Mouse (Mus musculus) forebrain, embryonic 10.5 days (tissue): ENCODE results near the gene Rnf24. TPM values are rescaled to one million over a fixed set of nuclear protein-coding genes. Genes with fewer than 3 reads are reported as not detected.
"Not testable (repeated sequence)": the region's sequence is repeated elsewhere in the genome, so short reads cannot be mapped to it uniquely, and the experiment has no call there.

ENCODE experiments used
- DNase-seq: peaks from one replicate; pipeline ENCODE4 v3.0.0-alpha.2; 2017; ENCODE audit warnings: low spot score; ENCODE audit errors: extremely low spot score
- H3K27ac ChIP-seq: fragments of 300-500 bp; sonication (generic); 2 replicates; pipeline ENCODE4 v1.5.1; 2016; ENCODE audit warnings: mild to moderate bottlenecking
- H3K27me3 ChIP-seq: fragments of 300-500 bp; sonication (generic); 2 replicates; pipeline ENCODE4 v1.6.1; 2016; ENCODE audit warnings: mild to moderate bottlenecking; ENCODE audit not compliant: poor library complexity, severe bottlenecking
- H3K36me3 ChIP-seq: fragments of 300-500 bp; sonication (generic); replicated peaks from 2 replicates; pipeline ENCODE4 v1.6.1; 2016; ENCODE audit warnings: mild to moderate bottlenecking, moderate library complexity
- H3K4me1 ChIP-seq: fragments of 300-500 bp; sonication (generic); 2 replicates; pipeline ENCODE4 v1.6.1; 2016
- H3K4me3 ChIP-seq: fragments of 300-500 bp; sonication (generic); 2 replicates; pipeline ENCODE4 v1.5.1; 2016; ENCODE audit warnings: mild to moderate bottlenecking, moderate library complexity
- H3K9me3 ChIP-seq: fragments of 300-500 bp; sonication (generic); 2 replicates; pipeline ENCODE4 v1.6.1; 2016; ENCODE audit warnings: mild to moderate bottlenecking, moderate library complexity
- WGBS: fragments of 180-500 bp; shearing (Covaris S2); methylation state at CpG from one replicate; pipeline ENCODE4 v1.1.7; 2016; 5-methylcytosine and 5-hydroxymethylcytosine counted together
- polyA plus RNA-seq: library from polyadenylated mRNA; unstranded; fragments of >200 nt; fragmentation: Nextera tagmentation; extraction: Ambion mirVana; gene quantifications from 2 replicates; pipeline ENCODE4 v1.2.1, GENCODE M21; 2016

The Rnf24 gene
- polyA plus RNA-seq, 1 experiment from 2014 or later = 7.5 TPM

- no peak overlapping the region for H3K27ac ChIP-seq
- H3K4me1 ChIP-seq = no peaks in the 10 kb centered on the region
- 83% methylated on average over 3 of the region's 3 CpGs for WGBS
- no peaks in the 10 kb centered on the region for H3K36me3 ChIP-seq
- H3K9me3 ChIP-seq = no peaks in the 10 kb centered on the region
- H3K4me3 ChIP-seq = no peak overlapping the region
- H3K27me3 ChIP-seq = no peaks in the 10 kb centered on the region
- DNase-seq = no peak
These were observed 26.6 kb downstream of the Rnf24 start for GRCm38 (mm10) chr2:131326044-131326443.

- 0 out of 2 replicates have a peak, but pooled peaks cover 3% of the 10 kb centered on the region for H3K36me3 ChIP-seq
- H3K9me3 ChIP-seq = peaks cover 9% of the 10 kb centered on the region
- WGBS = 81% methylated on average over 1 of the region's 1 CpGs
- H3K4me3 ChIP-seq = no peak overlapping the region
- H3K4me1 ChIP-seq = no peaks in the 10 kb centered on the region
- H3K27ac ChIP-seq = no peak overlapping the region
- H3K27me3 ChIP-seq = no peaks in the 10 kb centered on the region
- no peak for DNase-seq
These were observed 29.0 kb downstream of the Rnf24 start for GRCm38 (mm10) chr2:131323675-131324074.

- WGBS = 82% methylated on average over 3 of the region's 3 CpGs
- H3K27ac ChIP-seq, H3K4me3 ChIP-seq, DNase-seq, H3K4me1 ChIP-seq, H3K27me3 ChIP-seq, H3K36me3 ChIP-seq: not testable (repeated sequence)
- H3K9me3 ChIP-seq = peaks cover 24% of the 10 kb centered on the region
These were observed 31.5 kb downstream of the Rnf24 start for GRCm38 (mm10) chr2:131321192-131321591.

- Histone ChIP-seq H3K27me3 (no peaks in the 10 kb centered on the region), H3K27ac (no peak overlapping the region), H3K4me3 (no peak overlapping the region), H3K9me3 (peaks cover 29% of the 10 kb centered on the region), H3K36me3 (peaks cover 8% of the 10 kb centered on the region), H3K4me1 (no peaks in the 10 kb centered on the region)
- WGBS = 82% methylated on average over 6 of the region's 6 CpGs
- no peak for DNase-seq
These were observed 33.3 kb downstream of the Rnf24 start for GRCm38 (mm10) chr2:131319401-131319800.

- H3K4me3 ChIP-seq = no peak overlapping the region
- H3K4me1 ChIP-seq = no peaks in the 10 kb centered on the region
- 78% methylated on average over 2 of the region's 2 CpGs for WGBS
These were observed 36.5 kb downstream of the Rnf24 start for GRCm38 (mm10) chr2:131316167-131316566.

GRCm38 (mm10) chr2:131309296-131309695 is 43.4 kb downstream of the Rnf24 start:
- Histone ChIP-seq H3K4me1 (no peaks in the 10 kb centered on the region; the same call in 1 of the 2 replicates), H3K27ac (no peak overlapping the region), H3K9me3 (no peaks in the 10 kb centered on the region), H3K4me3 (no peak overlapping the region), H3K27me3 (no peaks in the 10 kb centered on the region), H3K36me3 (peaks cover 11% of the 10 kb centered on the region)
- DNase-seq = no peak
- WGBS = 66% methylated on average over 6 of the region's 6 CpGs

More at GRCm38 (mm10) chr2:131316167-131316566, 36.5 kb downstream of the Rnf24 start:
- H3K27me3 ChIP-seq = no peaks in the 10 kb centered on the region
- H3K36me3 ChIP-seq = peaks cover 9% of the 10 kb centered on the region
- DNase-seq = no peak
- H3K9me3 ChIP-seq = peaks cover 29% of the 10 kb centered on the region
- H3K27ac ChIP-seq = no peak overlapping the region

GRCm38 (mm10) chr2:131307822-131308221 is 44.9 kb downstream of the Rnf24 start:
- 66% methylated on average over 2 of the region's 2 CpGs for WGBS
- Histone ChIP-seq H3K27ac (no peak overlapping the region), H3K4me3 (no peak overlapping the region), H3K27me3 (no peaks in the 10 kb centered on the region), H3K4me1 (no peaks in the 10 kb centered on the region; the same call in 1 of the 2 replicates), H3K9me3 (no peaks in the 10 kb centered on the region), H3K36me3 (peaks cover 26% of the 10 kb centered on the region)
- DNase-seq = no peak

- Histone ChIP-seq H3K36me3 (peaks cover 30% of the 10 kb centered on the region), H3K9me3 (no peaks in the 10 kb centered on the region)
These were observed 45.3 kb downstream of the Rnf24 start for GRCm38 (mm10) chr2:131307391-131307790.

GRCm38 (mm10) chr2:131305226-131305625 is 47.5 kb downstream of the Rnf24 start:
- DNase-seq, H3K4me3 ChIP-seq, H3K4me1 ChIP-seq, H3K27me3 ChIP-seq, H3K27ac ChIP-seq, H3K9me3 ChIP-seq: not testable (repeated sequence)
- WGBS = 84% methylated on average over 1 of the region's 1 CpGs
- H3K36me3 ChIP-seq = peaks cover 39% of the 10 kb centered on the region

More at GRCm38 (mm10) chr2:131307391-131307790, 45.3 kb downstream of the Rnf24 start:
- no peak for DNase-seq
- Histone ChIP-seq H3K27me3 (no peaks in the 10 kb centered on the region), H3K27ac (no peak overlapping the region), H3K4me3 (no peak overlapping the region), H3K4me1 (no peaks in the 10 kb centered on the region; the same call in 1 of the 2 replicates)
- WGBS = 85% methylated on average over 5 of the region's 5 CpGs

- WGBS = 87% methylated on average over 9 of the region's 9 CpGs
- H3K27ac ChIP-seq = no peak overlapping the region
- no peaks in the 10 kb centered on the region for H3K27me3 ChIP-seq
- no peaks in the 10 kb centered on the region for H3K9me3 ChIP-seq
- no peak for DNase-seq
- H3K4me3 ChIP-seq = no peak overlapping the region
- peaks cover 3% of the 10 kb centered on the region for H3K4me1 ChIP-seq
- peaks cover 44% of the 10 kb centered on the region for H3K36me3 ChIP-seq
These were observed 48.2 kb downstream of the Rnf24 start for GRCm38 (mm10) chr2:131304497-131304896.

- H3K4me3 ChIP-seq = no peak overlapping the region
- H3K4me1 ChIP-seq = peaks cover 16% of the 10 kb centered on the region
- no peak for DNase-seq
- H3K27me3 ChIP-seq = no peaks in the 10 kb centered on the region
- H3K9me3 ChIP-seq = no peaks in the 10 kb centered on the region
- H3K27ac ChIP-seq = no peak overlapping the region
- peaks cover 69% of the 10 kb centered on the region for H3K36me3 ChIP-seq
These were observed 51.1 kb downstream of the Rnf24 start for GRCm38 (mm10) chr2:131301635-131302034.

GRCm38 (mm10) chr2:131300485-131300884 is 52.2 kb downstream of the Rnf24 start:
- no peaks in the 10 kb centered on the region for H3K27me3 ChIP-seq
- 85% methylated on average over 2 of the region's 2 CpGs for WGBS
- DNase-seq = no peak
- no peak overlapping the region for H3K27ac ChIP-seq
- H3K36me3 ChIP-seq = peaks cover 79% of the 10 kb centered on the region
- peaks cover 16% of the 10 kb centered on the region for H3K4me1 ChIP-seq
- H3K9me3 ChIP-seq = no peaks in the 10 kb centered on the region
- no peak overlapping the region for H3K4me3 ChIP-seq

- Histone ChIP-seq H3K36me3 (peaks cover 88% of the 10 kb centered on the region), H3K4me1 (peaks cover 16% of the 10 kb centered on the region)
- H3K9me3 ChIP-seq, H3K27me3 ChIP-seq, H3K4me3 ChIP-seq, DNase-seq, H3K27ac ChIP-seq: not testable (repeated sequence)
- 58% methylated on average over 7 of the region's 7 CpGs for WGBS
These were observed 54.0 kb downstream of the Rnf24 start for GRCm38 (mm10) chr2:131298674-131299073.

GRCm38 (mm10) chr2:131296746-131297261 is 55.9 kb downstream of the Rnf24 start:
- DNase-seq = no peak
- Histone ChIP-seq H3K27ac (no peak overlapping the region), H3K4me1 (peaks cover 16% of the 10 kb centered on the region), H3K4me3 (no peak overlapping the region), H3K27me3 (no peaks in the 10 kb centered on the region), H3K36me3 (peaks cover 88% of the 10 kb centered on the region), H3K9me3 (no peaks in the 10 kb centered on the region)
- 91% methylated on average over 2 of the region's 2 CpGs for WGBS
